Mouse (Mus musculus) forebrain, embryonic 14.5 days (tissue): Measurements from ENCODE around the gene Men1. TPM values are rescaled to one million over a fixed set of nuclear protein-coding genes. Genes with fewer than 3 reads are reported as not detected.
"Not testable (repeated sequence)": the region's sequence is repeated elsewhere in the genome, so short reads cannot be mapped to it uniquely, and the experiment has no call there.

ENCODE experiments used
- ATAC-seq: fragments of 200-750 bp; cut with Nextera tagmentation; 2 replicates; pipeline ENCODE4 v1.8.0; 2017; ENCODE audit warnings: mild to moderate bottlenecking, moderate library complexity
- DNase-seq: peaks from one replicate; pipeline ENCODE4 v3.0.0-alpha.2; 2015; ENCODE audit warnings: low spot score
- H3K27ac ChIP-seq: fragments of 300-500 bp; sonication (generic); 2 replicates; pipeline ENCODE4 v1.5.1; 2014; ENCODE audit warnings: low read depth, mild to moderate bottlenecking, control low read depth, low read length, moderate library complexity
- H3K27me3 ChIP-seq: fragments of 300-500 bp; sonication (generic); replicated peaks from 2 replicates; pipeline ENCODE4 v1.6.1; 2014; ENCODE audit warnings: low read length, control low read depth, mixed read lengths; ENCODE audit not compliant: control insufficient read depth, insufficient read depth
- H3K36me3 ChIP-seq: fragments of 300-500 bp; sonication (generic); 2 replicates; pipeline ENCODE4 v1.6.1; 2014; ENCODE audit warnings: low read length, control low read depth; ENCODE audit not compliant: control insufficient read depth, insufficient read depth
- H3K4me1 ChIP-seq: fragments of 300-500 bp; sonication (generic); 2 replicates; pipeline ENCODE4 v1.6.1; 2014; ENCODE audit warnings: antibody characterized with exemption, low read length, control low read depth; ENCODE audit not compliant: control insufficient read depth, insufficient read depth
- H3K4me2 ChIP-seq: fragments of 300-500 bp; sonication (generic); 2 replicates; pipeline ENCODE4 v1.6.1; 2014; ENCODE audit warnings: mild to moderate bottlenecking, control low read depth, low read length
- H3K4me3 ChIP-seq: fragments of 300-500 bp; sonication (generic); 2 replicates; pipeline ENCODE4 v1.5.1; 2014; ENCODE audit warnings: low read depth, low read length, control low read depth
- H3K9ac ChIP-seq: fragments of 300-500 bp; sonication (generic); 2 replicates; pipeline ENCODE4 v1.6.1; 2014; ENCODE audit warnings: mild to moderate bottlenecking, low read length, control low read depth, moderate library complexity
- H3K9me3 ChIP-seq: fragments of 300-500 bp; sonication (generic); replicated peaks from 2 replicates; pipeline ENCODE4 v1.6.1; 2016; ENCODE audit warnings: low read length, control low read depth, mixed read lengths; ENCODE audit not compliant: control insufficient read depth
- WGBS: fragments of 180-500 bp; shearing (Covaris S2); extraction: QIAGEN DNeasy Blood & Tissue Kit; methylation state at CpG from one replicate; pipeline ENCODE4 v1.1.7; 2014; 5-methylcytosine and 5-hydroxymethylcytosine counted together
- polyA plus RNA-seq: library from polyadenylated mRNA; unstranded; fragments of >200 nt; fragmentation: Nextera tagmentation; extraction: Ambion mirVana; gene quantifications from 2 replicates; pipeline ENCODE4 v1.2.1, GENCODE M21; 2014

The Men1 gene
- polyA plus RNA-seq, 1 experiment from 2014 or later: 47.7 TPM

DNA sequence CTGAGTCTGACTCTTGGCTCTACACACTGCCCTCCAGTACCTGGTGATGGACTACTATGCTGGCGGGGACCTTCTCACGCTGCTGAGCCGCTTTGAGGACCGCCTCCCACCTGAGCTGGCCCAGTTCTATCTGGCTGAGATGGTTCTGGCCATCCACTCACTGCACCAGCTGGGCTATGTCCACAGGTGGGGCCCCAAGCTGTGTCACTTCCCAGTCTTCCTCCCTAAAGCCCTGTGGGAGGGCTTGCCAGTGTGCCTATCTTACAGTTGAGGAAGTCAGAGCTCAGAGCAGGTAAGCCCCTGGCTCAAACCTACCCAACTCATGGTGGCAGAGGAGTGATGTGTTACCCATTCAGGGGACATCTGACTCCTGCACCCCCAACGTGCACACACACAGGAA is 24.6 kb upstream of the Men1 start:
- DNase-seq: no peak
- Histone ChIP-seq H3K4me1 (peaks cover 4% of the 10 kb centered on the region), H3K9ac (no peak overlapping the region), H3K27me3 (no peaks in the 10 kb centered on the region), H3K4me2 (no peak overlapping the region), H3K36me3 (no peaks in the 10 kb centered on the region), H3K4me3 (no peak overlapping the region), H3K27ac (no peak overlapping the region), H3K9me3 (no peaks in the 10 kb centered on the region)
- ATAC-seq: no peak
- WGBS: 92% methylated on average over 5 of the region's 5 CpGs

GRCm38 (mm10) chr19:6311783-6312182 is 23.0 kb upstream of the Men1 start:
- WGBS: 92% methylated on average over 3 of the region's 3 CpGs
- ATAC-seq, H3K27ac ChIP-seq, DNase-seq, H3K4me1 ChIP-seq, H3K36me3 ChIP-seq, H3K9me3 ChIP-seq, H3K4me2 ChIP-seq, H3K27me3 ChIP-seq, H3K4me3 ChIP-seq, H3K9ac ChIP-seq: not testable (repeated sequence)

DNA sequence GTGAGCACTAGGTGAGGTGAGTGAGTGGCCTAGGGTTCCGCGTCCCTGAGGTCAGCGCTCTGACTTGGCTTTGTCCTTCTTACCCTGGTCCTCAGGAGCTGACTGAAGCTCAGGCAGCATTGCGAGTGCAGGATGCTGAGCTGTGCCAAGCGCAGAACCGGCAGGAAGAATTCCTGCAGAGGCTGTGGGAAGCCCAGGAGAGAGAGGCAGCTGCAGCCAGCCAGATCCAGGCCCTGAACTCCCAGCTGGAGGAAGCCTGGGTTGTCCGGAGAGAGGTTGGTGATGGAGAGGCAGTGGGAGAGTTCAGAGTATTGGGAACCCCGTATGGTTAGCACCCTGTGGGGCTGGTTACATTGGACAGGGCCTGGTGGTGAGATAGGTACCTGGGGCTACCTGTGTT is 21.0 kb upstream of the Men1 start:
- H3K9me3 ChIP-seq: no peaks in the 10 kb centered on the region
- no peak overlapping the region for H3K27ac ChIP-seq
- no peak for DNase-seq
- H3K9ac ChIP-seq: no peak overlapping the region
- H3K4me2 ChIP-seq: no peak overlapping the region
- no peaks in the 10 kb centered on the region for H3K36me3 ChIP-seq
- no peak for ATAC-seq
- no peak overlapping the region for H3K4me3 ChIP-seq
- no peaks in the 10 kb centered on the region for H3K4me1 ChIP-seq
- no peaks in the 10 kb centered on the region for H3K27me3 ChIP-seq
- WGBS: 90% methylated on average over 8 of the region's 8 CpGs

DNA sequence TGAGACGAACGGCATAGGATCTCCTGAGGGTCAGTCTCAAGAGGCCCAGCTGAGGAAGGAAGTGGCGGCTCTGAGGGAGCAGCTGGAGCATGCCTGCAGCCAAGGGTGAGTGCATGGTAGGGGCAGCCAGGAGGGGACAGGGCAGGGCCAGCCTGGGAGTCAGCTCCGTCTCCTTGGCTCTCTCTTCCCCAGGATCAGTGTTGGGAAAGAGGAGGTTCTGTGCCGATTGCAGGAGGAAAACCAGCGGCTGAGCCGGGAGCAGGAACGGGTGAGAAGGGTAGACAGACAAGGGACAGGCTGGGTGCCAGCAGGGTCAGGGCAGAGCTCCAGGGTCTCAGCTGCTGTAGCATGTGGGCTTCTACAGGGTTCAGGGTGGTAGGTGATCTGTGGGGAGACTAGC is 20.3 kb upstream of the Men1 start:
- H3K27me3 ChIP-seq: no peaks in the 10 kb centered on the region
- no peaks in the 10 kb centered on the region for H3K9me3 ChIP-seq
- 85% methylated on average over 8 of the region's 8 CpGs for WGBS
- no peak overlapping the region for H3K4me3 ChIP-seq
- no peak overlapping the region for H3K27ac ChIP-seq
- no peak overlapping the region for H3K4me2 ChIP-seq
- DNase-seq (no peak), ATAC-seq (no peak)
- no peaks in the 10 kb centered on the region for H3K4me1 ChIP-seq
- no peak overlapping the region for H3K9ac ChIP-seq
- H3K36me3 ChIP-seq: no peaks in the 10 kb centered on the region

DNA sequence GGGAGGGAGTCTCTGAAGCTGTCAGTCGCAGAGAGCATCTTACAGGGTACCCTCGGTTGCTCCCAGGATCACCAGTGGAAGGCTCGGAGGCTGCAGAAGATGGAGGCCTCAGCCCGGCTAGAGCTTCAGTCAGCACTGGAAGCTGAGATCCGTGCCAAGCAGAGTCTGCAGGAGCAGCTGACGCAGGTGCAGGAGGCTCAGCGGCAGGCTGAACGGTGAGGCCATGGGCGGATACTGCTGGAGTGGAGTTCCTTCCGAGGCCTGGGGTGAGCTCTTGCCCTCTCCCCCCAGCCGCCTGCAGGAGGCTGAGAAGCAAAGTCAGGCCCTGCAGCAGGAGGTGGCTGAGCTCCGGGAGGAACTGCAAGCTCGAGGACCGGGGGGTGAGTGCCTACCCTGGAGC is 19.2 kb upstream of the Men1 start:
- Histone ChIP-seq H3K9ac (no peak overlapping the region), H3K4me2 (no peak overlapping the region), H3K36me3 (no peaks in the 10 kb centered on the region), H3K27me3 (no peaks in the 10 kb centered on the region), H3K4me3 (no peak overlapping the region), H3K4me1 (no peaks in the 10 kb centered on the region), H3K27ac (no peak overlapping the region), H3K9me3 (no peaks in the 10 kb centered on the region)
- ATAC-seq: no peak
- no peak for DNase-seq
- WGBS: 78% methylated on average over 14 of the region's 14 CpGs

DNA sequence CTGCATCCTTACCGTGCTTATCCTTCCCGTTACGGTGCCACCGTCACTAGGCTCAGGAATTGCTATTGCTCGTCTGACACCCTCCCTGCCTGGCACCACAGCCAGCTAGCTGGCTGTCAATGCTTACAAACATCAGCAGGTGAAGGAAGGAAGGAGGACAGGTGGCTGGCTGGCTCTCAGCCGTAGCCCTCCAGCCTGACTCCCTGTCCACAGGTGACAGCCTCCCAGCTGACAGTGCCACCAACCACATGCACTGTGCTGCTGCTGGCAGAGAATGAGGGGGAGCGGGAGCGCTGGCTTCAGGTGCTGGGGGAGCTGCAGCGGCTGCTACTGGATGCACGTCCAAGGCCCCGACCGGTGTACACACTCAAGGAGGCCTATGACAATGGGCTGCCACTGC is 16.6 kb upstream of the Men1 start:
- no peak overlapping the region for H3K9ac ChIP-seq
- H3K27ac ChIP-seq: no peak overlapping the region
- no peaks in the 10 kb centered on the region for H3K9me3 ChIP-seq
- no peaks in the 10 kb centered on the region for H3K36me3 ChIP-seq
- H3K27me3 ChIP-seq: no peaks in the 10 kb centered on the region
- no peak overlapping the region for H3K4me2 ChIP-seq
- H3K4me3 ChIP-seq: no peak overlapping the region
- WGBS: 92% methylated on average over 12 of the region's 12 CpGs
- no peaks in the 10 kb centered on the region for H3K4me1 ChIP-seq
- ATAC-seq (no peak), DNase-seq (no peak)

GRCm38 (mm10) chr19:6321358-6321757 is 13.4 kb upstream of the Men1 start:
- WGBS: 93% methylated on average over 8 of the region's 8 CpGs
- DNase-seq (no peak), ATAC-seq (no peak)
- Histone ChIP-seq H3K9me3 (no peaks in the 10 kb centered on the region), H3K27ac (no peak overlapping the region), H3K4me3 (no peak overlapping the region), H3K36me3 (no peaks in the 10 kb centered on the region), H3K4me1 (no peaks in the 10 kb centered on the region), H3K9ac (no peak overlapping the region), H3K27me3 (no peaks in the 10 kb centered on the region), H3K4me2 (no peak overlapping the region)

- no peaks in the 10 kb centered on the region for H3K9me3 ChIP-seq
- no peak for DNase-seq
- no peaks in the 10 kb centered on the region for H3K4me1 ChIP-seq
- H3K4me3 ChIP-seq: no peak overlapping the region
- H3K27me3 ChIP-seq: no peaks in the 10 kb centered on the region
- H3K9ac ChIP-seq: no peak overlapping the region
- no peak overlapping the region for H3K4me2 ChIP-seq
- 88% methylated on average over 33 of the region's 33 CpGs for WGBS
- ATAC-seq: no peak
- no peak overlapping the region for H3K27ac ChIP-seq
- no peaks in the 10 kb centered on the region for H3K36me3 ChIP-seq
These were observed 12.8 kb upstream of the Men1 start for GRCm38 (mm10) chr19:6321786-6322621.

- 83% methylated on average over 9 of the region's 9 CpGs for WGBS
- Histone ChIP-seq H3K9ac (no peak overlapping the region), H3K27ac (no peak overlapping the region), H3K4me3 (no peak overlapping the region), H3K9me3 (no peaks in the 10 kb centered on the region), H3K4me2 (no peak overlapping the region), H3K4me1 (no peaks in the 10 kb centered on the region), H3K27me3 (no peaks in the 10 kb centered on the region), H3K36me3 (no peaks in the 10 kb centered on the region)
- no peak for ATAC-seq
- DNase-seq: no peak
These were observed 10.0 kb upstream of the Men1 start for GRCm38 (mm10) chr19:6324751-6325150.
